In genomic region chr8:120995424-120995823, GRCm38 (mm10) we compare ENCODE assay signal across 19 mouse cellular contexts.
"Had no signal": no experiment of that assay in that cellular context is flagged by ENCODE, and none has a peak within 500 bp of the region (broad histone marks: within the 10 kb centered on the region; RNA-seq: fewer than 3 reads in every experiment).

No protein-coding gene starts in this region.

- DNase-seq: kidney, adult 18-20 months; kidney, adult 9 months; kidney, postnatal 14 days; kidney, postnatal 4 days; layer of hippocampus, adult 9-11 months; liver, postnatal 0 days; lung, embryonic 14.5 days; retina, postnatal 1 day; right cerebral cortex, postnatal 25 days; thymus, adult 18-20 months; thymus, postnatal 4 days had no signal

- H3K27ac ChIP-seq: layer of hippocampus, adult 2 months; liver, embryonic 14.5 days; macrophage; neural tube, embryonic 13.5 days had no signal

- H3K4me1 ChIP-seq: neural tube, embryonic 13.5 days had no signal

- H3K4me3 ChIP-seq: layer of hippocampus, adult 2 months; myocyte; neural tube, embryonic 13.5 days had no signal

- ATAC-seq: inflammation-experienced regulatory T-cells, adult 6 months; liver, postnatal 0 days; lung, postnatal 0 days; midbrain, embryonic 16.5 days had no signal

- H3K4me2 ChIP-seq: lung, embryonic 14.5 days; neural tube, embryonic 13.5 days had no signal

- H3K9me3 ChIP-seq: neural tube, embryonic 13.5 days had no signal

- H3K36me3 ChIP-seq: neural tube, embryonic 13.5 days had no signal

- H3K9ac ChIP-seq: liver, embryonic 14.5 days; liver, postnatal 0 days; lung, embryonic 14.5 days; neural tube, embryonic 13.5 days had no signal
